Comparison of ENCODE assay signal across 27 mouse cellular contexts in the genomic region with DNA sequence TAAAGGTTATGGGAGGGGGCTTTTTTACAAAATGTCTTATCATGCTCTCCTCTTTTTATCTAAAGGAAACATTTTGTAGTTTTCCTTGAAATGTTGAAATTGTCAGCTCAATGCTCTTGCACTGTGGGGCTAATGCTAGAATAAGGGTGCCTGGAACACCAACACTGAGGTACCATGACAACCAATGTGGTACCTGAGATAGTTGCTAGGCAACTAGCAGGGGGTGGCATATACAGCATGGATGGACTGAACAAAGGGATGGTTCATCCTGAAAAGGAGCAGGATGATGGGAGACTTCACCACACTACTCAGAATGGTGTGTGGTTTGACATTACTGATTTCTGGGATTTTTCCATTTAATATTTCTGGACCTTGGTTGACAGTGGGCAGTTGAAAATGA. TPM values are rescaled to one million over a fixed set of nuclear protein-coding genes. Genes with fewer than 3 reads are reported as not detected.
"Had no signal": no experiment of that assay in that cellular context is flagged by ENCODE, and none has a peak within 500 bp of the region (broad histone marks: within the 10 kb centered on the region; RNA-seq: fewer than 3 reads in every experiment).

No protein-coding gene starts in this region.

- H3K27me3 ChIP-seq: limb, embryonic 12.5 days; limb, embryonic 15.5 days; liver, embryonic 15.5 days; lung, embryonic 15.5 days; neural tube, embryonic 12.5 days; neural tube, embryonic 15.5 days had no signal

- H3K4me2 ChIP-seq: limb, embryonic 12.5 days; limb, embryonic 15.5 days; liver, embryonic 11.5 days; liver, embryonic 15.5 days; lung, embryonic 15.5 days; neural tube, embryonic 12.5 days; neural tube, embryonic 15.5 days had no signal

- H3K27ac ChIP-seq: limb, embryonic 12.5 days; limb, embryonic 15.5 days; liver, embryonic 15.5 days; lung, embryonic 15.5 days; neural tube, embryonic 12.5 days; neural tube, embryonic 15.5 days; stomach, postnatal 0 days had no signal

- H3K9me3 ChIP-seq: limb, embryonic 15.5 days; liver, embryonic 15.5 days; lung, embryonic 15.5 days; neural tube, embryonic 12.5 days; neural tube, embryonic 15.5 days had no signal

- DNase-seq: kidney, adult 18-20 months; kidney, adult 9 months; kidney, postnatal 14 days; kidney, postnatal 4 days; left cerebral cortex, postnatal 4 days; lung, adult 18-20 months; lung, postnatal 14 days; lung, postnatal 4 days; right cerebral cortex, adult 18-20 months; right cerebral cortex, postnatal 14 days; right cerebral cortex, postnatal 4 days; thymus, adult 2 months; thymus, postnatal 14 days; thymus, postnatal 4 days had no signal

- H3K4me1 ChIP-seq: limb, embryonic 15.5 days; liver, embryonic 15.5 days; lung, embryonic 15.5 days; neural tube, embryonic 12.5 days; neural tube, embryonic 15.5 days had no signal

- H3K4me3 ChIP-seq: limb, embryonic 12.5 days; limb, embryonic 15.5 days; liver, embryonic 15.5 days; lung, embryonic 15.5 days; neural tube, embryonic 12.5 days; neural tube, embryonic 15.5 days had no signal

- H3K36me3 ChIP-seq: limb, embryonic 12.5 days; limb, embryonic 15.5 days; liver, embryonic 15.5 days; lung, embryonic 15.5 days; neural tube, embryonic 12.5 days; neural tube, embryonic 15.5 days had no signal

- H3K9ac ChIP-seq: limb, embryonic 12.5 days; limb, embryonic 15.5 days; liver, embryonic 15.5 days; lung, embryonic 15.5 days; neural tube, embryonic 12.5 days; neural tube, embryonic 15.5 days had no signal

RNA-seq across cellular contexts. Expression of gene Col23a1, which starts 30.9 kb away (rescaled TPM):
- total RNA-seq: megakaryocyte-erythroid progenitor cell, adult 5-6 weeks had no signal

RNA-seq across cellular contexts. Expression of gene BC049762, which starts 57.8 kb away (rescaled TPM):
- total RNA-seq: layer of hippocampus, adult 18-20 months; layer of hippocampus, postnatal 14 days; left cerebral cortex, adult 8-10 months; left cerebral cortex, postnatal 14 days; left cerebral cortex, postnatal 4 days; megakaryocyte-erythroid progenitor cell, adult 5-6 weeks had no signal
- polyA plus RNA-seq: lung, embryonic 15.5 days had no signal
